Mouse (Mus musculus) stomach, adult 2 months (tissue): ENCODE data around the gene Ak9. TPM values are rescaled to one million over a fixed set of nuclear protein-coding genes. Genes with fewer than 3 reads are reported as not detected.

ENCODE experiments used
- polyA plus RNA-seq: library from polyadenylated mRNA; depleted of rRNA; stranded (reverse); fragments of >200 nt; gene quantifications from 2 replicates; pipeline ENCODE4 v1.2.3, GENCODE M21; 2012; rRNA removed

The Ak9 gene
- not detected in 2 replicates for polyA plus RNA-seq

DNA sequence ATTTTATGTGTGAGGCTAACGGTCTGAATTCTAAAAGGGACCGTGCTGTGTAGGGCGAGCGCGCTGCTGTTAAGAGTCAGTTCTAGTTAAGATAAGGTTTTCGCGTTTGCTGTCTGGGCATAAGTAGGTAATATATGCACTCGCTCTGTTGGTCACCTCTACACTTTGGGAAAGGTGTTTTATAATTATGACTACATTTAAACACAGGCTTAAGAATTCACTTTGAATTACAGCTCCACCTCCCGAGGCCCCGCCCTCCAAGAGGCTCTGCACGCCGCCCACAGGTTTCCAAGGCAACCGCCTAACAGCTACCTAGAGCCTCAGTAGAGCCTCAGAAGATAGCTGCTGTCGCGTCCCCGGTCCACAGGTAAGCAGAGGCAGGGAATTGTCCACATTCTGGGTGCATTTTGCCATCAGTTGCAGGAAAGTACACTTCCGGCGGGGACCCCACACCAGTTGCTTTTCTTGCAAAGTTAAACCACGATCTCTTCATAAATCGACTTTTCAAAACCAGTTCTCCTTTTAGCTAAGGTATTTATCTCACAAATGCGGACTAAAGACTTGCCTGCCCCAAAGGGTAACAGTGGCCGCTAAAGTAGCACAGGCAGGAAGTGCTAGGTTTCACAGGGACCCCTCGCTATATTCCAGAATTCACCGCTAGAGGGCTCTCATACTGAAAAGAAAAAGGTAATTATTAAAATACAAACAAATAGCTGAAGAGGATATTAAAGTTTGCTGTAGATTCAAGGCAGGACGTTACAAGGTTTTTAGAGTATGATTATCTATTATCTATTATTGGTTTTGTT, at the start of gene Ak9:
Gene Ak9 (plus strand): TSS at position 342 of the 806 bp plus-strand sequence.

DNA sequence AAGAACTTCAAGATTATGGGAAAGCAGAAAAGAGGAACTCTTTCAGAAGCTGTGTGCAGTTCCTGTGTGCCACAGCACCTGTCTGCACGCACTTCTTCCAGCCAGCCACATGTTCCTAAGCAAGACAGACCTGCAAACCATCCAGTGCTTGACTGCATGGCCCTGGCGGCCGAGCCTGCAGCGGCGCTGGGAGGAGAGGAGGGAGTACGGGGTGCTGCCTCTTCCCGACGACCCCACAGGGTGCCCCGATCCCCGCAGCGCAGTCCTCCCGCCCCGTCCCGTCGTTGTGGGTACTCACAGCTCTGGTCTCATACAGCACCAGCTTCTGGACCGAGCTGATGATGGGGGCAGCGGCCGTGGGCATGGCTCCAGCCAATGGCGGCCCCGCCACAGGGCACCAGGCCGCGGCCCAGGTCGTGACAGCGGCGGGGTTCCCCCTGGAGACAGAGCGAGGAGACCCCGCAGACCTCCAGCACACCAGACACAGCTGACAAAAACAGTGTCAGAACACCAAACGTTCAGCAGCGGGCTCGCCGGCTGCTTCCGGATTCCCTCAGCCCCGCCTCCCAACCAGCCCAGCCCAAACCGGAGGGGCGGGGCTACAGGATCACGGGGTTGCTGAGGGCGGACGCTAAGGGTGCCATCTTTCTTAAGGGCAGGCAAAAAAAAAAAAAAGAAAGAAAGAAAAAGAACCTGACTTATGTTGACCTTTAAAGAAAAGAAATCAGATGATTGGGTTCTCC, 920 bp upstream of the Ak9 start, which contains the start of gene Fig4:
Gene Fig4 (minus strand): TSS at position 572 of the 743 bp plus-strand sequence.

DNA sequence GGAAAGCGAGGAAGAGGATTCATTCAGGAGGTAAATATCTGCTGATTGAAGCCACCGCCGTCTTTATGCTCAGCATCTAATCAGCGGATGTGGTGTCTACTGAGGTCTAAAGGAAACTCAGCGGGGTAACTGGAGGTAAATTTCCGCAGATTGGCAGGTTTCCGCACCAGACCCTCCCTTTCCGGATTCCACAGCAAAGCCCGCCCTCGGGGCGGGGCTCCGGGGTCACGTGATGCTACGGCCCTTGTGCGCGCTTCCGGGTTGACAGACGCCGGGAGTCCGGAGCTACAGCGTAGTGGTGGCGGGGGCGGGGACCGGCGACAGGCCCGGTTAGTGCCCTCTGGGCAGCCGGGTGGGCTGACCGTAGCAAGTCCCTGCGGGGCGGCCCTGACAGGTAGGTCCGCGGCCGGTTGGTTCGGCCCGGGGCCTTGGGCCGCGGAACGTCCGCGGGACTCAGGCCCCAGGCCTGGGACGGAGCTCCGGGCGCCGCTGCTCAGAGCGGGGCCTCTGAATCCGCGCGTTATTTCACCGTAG, 146.4 kb downstream of the Ak9 start, which contains the start of gene Zbtb24:
Gene Zbtb24 (plus strand): TSS at position 247 of the 534 bp plus-strand sequence.

DNA sequence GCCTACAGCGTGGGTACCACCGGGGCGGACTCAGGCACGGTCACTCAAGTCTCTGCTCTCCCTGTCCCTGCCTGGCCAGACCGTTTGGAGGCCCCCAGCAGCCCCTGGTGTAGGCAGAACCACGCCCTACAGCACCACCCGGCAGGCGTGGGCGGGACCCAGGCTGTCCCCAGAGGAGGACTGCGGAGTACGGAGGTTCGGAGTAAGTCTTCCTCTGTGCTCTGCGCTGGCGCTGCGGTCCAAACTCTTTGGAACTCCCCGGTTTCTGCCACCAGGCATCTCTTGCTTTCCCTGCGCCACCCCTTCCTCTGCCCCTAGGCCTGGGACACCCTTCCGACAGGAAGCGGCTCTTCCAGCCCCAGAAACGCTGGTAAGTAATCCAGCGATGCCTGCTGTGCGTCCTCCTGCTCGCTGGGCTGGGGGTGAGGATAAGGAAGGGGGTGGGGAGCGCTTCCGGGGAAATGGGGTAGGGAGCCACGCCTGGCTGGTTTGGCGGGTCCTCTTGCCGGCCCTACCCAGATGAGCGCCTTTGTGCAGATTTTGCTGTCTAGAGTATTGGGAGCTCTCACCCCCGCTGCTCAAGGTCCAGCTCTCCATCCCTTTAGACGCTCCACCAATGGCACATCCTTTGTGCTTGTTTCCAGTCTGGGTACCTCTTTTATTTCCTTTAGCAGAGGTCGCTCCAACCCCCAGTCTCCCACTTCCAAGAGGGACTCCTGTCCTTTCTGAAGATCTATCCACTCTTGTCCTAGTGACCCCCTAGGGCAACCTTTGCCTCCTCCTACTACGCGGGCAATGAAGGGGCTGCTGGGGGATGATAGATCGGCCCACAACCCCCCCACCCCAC, 172.6 kb downstream of the Ak9 start, which contains the start of gene Mical1:
Gene Mical1 (plus strand): TSS at position 144 of the 847 bp plus-strand sequence.

Other genes starting within 250 kb of the Ak9 start
- gene Gpr6, start 231.7 kb upstream of the Ak9 start, polyA plus RNA-seq = 0.09 TPM in 1 of 2 replicates, not detected in the other
- 3.0 and 3.2 TPM in 2 replicates for gene Fig4, start 720 bp upstream of the Ak9 start, polyA plus RNA-seq
- gene Zbtb24, start 146.4 kb downstream of the Ak9 start, polyA plus RNA-seq = 4.2 and 4.6 TPM in 2 replicates
- gene Mical1, start 172.3 kb downstream of the Ak9 start, polyA plus RNA-seq = 20.8 and 22.3 TPM in 2 replicates
- 38.8 and 48.1 TPM in 2 replicates for gene Smpd2, start 186.4 kb downstream of the Ak9 start, polyA plus RNA-seq
- 0.11 and 0.44 TPM in 2 replicates for gene Ppil6, start 186.5 kb downstream of the Ak9 start, polyA plus RNA-seq
- 42.3 and 44.8 TPM in 2 replicates for gene Cd164, start 215.4 kb downstream of the Ak9 start, polyA plus RNA-seq